Mouse (Mus musculus): ENCODE data around the gene Sgca.
A peak's percentile ranks its signal among the peaks of the same experiment; 100 is the strongest.

Sgca gene

GRCm38 (mm10) chr11:94944295-94944694, 31.8 kb downstream of the Sgca start:
- DNase-seq (ENCODE audit: low spot score in 2 of 2) = no peak

DNA sequence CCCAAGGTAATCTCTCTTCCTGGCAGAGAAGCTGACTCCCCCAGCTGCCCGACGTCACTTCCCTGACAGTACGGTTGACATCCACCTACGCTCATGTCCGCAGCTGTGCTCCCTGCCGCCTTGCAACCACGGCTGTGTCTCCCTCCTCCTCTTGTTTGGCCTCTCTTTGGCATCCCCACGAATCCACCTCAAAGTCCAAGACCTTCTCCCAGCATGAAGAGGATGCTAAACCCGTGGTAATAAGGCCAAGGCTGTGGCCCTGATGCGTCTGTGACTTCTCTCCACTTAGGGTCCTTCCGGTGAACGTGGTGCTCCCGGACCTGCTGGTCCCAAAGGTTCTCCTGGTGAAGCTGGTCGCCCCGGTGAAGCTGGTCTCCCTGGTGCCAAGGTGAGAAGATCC, 33.1 kb downstream of the Sgca start:
- DNase-seq (ENCODE audit: low spot score in 2 of 2) = no peak

DNA sequence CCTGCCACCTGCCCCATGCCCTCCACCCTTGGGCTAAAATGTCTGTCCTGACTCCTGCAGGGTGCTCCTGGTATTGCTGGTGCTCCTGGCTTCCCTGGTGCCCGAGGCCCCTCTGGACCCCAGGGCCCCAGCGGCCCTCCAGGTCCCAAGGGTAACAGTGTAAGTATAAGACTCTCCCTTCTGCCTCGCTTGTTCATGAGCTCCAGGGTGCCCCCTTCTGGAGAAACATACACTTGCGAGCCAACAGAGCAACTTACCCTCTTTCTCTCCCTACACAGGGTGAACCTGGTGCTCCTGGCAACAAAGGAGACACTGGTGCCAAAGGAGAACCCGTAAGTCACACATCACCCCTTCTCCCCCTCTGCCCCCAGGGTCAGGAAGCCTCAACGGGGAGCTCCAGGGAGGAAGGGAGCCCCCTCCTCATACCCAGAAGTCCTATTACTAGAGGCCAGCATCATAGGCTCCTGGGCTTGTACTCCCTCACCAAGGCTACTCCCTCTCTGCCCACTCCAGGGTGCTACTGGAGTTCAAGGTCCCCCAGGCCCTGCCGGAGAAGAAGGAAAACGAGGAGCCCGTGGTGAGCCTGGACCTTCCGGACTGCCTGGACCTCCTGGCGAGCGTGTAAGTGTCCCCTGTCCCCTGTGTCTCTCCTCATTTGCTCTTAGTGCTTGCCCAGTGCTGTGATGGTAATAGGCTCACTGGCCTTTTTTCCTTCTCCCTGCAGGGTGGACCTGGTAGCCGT, 33.7 kb downstream of the Sgca start:
- peak in 1 of 2 experiments; percentile 15 for DNase-seq (ENCODE audit: low spot score in 2 of 2)

DNA sequence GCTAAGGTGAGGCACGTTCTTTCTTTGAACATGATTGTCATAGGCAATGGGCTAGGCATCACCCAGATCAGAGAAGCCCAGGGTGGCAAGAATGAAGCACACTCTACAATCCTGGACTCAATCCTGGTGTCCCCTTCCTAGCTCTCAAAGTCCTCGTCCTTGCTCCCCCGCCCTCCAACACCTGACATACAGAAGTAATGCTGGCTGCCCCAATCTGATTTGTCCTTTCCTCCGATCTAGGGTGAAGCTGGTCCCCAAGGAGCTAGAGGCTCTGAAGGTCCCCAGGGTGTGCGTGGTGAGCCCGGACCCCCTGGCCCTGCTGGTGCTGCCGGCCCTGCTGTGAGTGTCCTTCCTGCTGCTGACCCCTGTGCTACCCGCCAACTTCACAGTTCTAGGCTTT, 34.4 kb downstream of the Sgca start:
- DNase-seq (ENCODE audit: low spot score in 2 of 2) = no peak

DNA sequence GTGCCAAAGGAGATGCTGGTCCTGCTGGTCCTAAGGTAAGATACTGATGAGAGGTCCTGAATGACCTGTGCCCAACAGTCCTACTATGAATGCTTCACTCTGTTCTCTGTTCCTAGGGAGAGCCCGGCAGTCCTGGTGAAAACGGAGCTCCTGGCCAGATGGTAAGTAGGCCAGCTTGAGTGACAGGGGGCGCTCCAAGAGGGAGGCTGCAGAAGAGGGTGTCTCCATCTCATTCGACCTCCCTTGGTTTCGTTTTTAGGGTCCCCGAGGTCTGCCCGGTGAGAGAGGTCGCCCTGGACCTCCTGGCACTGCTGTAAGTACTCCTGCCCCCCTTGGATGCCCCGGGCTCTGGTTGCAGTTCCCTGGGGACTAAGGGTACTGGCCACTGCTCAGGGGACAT, 35.0 kb downstream of the Sgca start:
- no peak for DNase-seq (ENCODE audit: low spot score in 2 of 2)

DNA sequence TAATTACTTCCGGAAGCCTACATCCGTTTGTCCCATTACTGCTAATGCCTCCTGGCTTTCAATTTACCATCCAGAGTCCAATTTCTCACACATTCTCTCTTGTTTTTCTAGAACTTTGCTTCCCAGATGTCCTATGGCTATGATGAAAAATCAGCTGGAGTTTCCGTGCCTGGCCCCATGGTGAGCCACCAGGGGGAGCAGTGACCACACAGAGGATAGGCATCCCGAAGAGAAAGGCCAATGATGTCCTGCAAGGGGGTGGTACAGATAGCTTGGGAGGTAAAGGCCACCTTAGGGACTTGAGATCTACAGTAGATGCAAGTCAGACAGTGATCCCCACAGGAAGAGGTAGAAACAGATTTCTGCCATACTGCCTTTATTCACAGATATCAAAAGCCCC, 36.8 kb downstream of the Sgca start:
- DNase-seq (ENCODE audit: low spot score in 2 of 2) = peak; percentile 17 to 47

GRCm38 (mm10) chr11:94938296-94938695, 37.8 kb downstream of the Sgca start:
- no peak for DNase-seq (ENCODE audit: low spot score in 2 of 2)

DNA sequence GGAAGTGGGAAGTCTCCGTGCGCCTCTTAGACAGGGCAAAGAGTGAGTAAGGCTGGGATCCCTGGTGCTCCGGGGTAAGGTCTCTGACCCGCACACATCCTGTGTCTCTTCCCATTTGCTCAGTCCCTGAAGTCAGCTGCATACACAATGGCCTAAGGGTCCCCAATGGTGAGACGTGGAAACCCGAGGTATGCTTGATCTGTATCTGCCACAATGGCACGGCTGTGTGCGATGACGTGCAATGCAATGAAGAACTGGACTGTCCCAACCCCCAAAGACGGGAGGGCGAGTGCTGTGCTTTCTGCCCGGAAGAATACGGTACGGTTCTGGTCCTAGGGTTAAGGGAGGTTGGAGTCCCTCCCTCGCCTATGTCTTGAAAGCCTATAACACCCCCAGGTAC, 38.3 kb downstream of the Sgca start:
- DNase-seq (ENCODE audit: low spot score in 2 of 2) = no peak

DNA sequence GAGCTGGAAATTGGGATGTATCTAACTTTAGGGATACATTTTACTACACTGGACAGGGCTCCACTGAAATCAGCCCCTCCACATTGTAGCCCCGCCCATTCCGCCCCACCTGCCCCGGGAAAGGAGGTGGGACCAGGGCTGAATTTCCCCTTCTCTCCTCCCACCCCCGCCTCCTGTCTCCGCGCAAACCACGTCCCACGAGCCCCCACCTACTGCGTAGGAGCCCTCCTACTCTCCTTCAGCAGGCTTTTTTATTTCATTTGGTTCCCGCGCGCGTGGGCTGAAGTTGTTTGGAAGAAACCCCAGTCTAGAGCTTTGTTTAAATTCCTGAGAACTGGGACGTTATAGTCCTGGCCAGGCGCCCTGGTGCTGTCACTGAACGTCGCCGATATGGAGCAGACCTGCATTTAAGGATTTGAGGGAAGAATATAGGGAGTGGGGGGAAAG, 38.8 kb downstream of the Sgca start:
- DNase-seq (ENCODE audit: low spot score in 2 of 2) = peak in 1 of 2 experiments; percentile 17

- DNase-seq (ENCODE audit: low spot score in 2 of 2) = peak; percentile 55 to 67
These were observed 39.3 kb downstream of the Sgca start for GRCm38 (mm10) chr11:94936851-94937295.

DNA sequence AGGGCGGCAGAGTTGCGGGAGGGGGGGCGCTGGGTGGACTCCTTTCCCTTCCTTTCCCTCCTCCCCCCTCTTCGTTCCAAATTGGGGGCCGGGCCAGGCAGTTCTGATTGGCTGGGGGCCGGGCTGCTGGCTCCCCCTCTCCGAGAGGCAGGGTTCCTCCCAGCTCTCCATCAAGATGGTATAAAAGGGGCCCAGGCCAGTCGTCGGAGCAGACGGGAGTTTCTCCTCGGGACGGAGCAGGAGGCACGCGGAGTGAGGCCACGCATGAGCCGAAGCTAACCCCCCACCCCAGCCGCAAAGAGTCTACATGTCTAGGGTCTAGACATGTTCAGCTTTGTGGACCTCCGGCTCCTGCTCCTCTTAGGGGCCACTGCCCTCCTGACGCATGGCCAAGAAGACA, 40.1 kb downstream of the Sgca start, which contains the start of gene Col1a1:
Col1a1 (plus strand) TSS at position 180 of the 400 bp plus-strand sequence.
- no peak for DNase-seq (ENCODE audit: low spot score in 2 of 2)

GRCm38 (mm10) chr11:94934526-94934925, 41.6 kb downstream of the Sgca start:
- no peak for DNase-seq (ENCODE audit: low spot score in 2 of 2)

DNA sequence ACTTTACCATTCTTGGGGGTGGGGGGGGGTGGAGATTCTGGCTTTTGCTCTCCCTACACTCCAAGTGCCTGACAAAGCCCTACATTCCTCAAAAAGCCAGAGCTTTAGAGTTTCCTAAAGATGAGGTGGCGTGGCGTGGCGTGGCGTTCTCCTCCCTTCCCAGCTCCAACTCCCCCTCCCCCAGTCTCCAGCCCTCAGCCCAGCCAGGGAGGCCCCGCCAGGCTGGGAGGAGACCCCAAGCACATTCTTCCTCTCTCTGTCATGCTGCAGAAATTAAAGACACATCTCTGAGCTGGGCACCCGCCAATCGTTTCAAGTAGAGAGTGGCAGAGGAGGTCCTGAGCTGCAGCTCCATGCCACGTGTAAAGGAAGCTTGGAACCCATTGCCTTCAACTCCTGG, 42.5 kb downstream of the Sgca start:
- DNase-seq (ENCODE audit: low spot score in 2 of 2) = no peak

DNA sequence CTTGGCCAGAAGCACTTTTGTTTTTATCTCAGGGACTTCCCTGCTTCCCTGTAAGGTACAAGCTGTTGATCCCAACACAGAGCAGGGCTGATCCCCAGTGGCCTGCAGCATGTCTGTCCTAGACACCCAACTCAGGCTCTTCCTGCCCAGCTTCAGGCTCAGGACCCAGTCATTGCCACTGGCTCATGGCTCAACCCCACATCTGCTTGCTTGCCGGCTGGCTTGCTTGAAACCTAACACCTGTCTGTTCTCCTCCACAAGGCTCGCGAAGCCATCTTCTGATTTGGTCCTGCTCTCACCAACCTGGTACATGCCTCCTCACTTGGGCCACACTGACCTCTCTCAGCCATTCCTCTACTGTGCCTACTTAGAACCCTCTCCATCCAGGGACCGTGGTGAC, 46.0 kb downstream of the Sgca start:
- DNase-seq (ENCODE audit: low spot score in 2 of 2) = no peak

DNA sequence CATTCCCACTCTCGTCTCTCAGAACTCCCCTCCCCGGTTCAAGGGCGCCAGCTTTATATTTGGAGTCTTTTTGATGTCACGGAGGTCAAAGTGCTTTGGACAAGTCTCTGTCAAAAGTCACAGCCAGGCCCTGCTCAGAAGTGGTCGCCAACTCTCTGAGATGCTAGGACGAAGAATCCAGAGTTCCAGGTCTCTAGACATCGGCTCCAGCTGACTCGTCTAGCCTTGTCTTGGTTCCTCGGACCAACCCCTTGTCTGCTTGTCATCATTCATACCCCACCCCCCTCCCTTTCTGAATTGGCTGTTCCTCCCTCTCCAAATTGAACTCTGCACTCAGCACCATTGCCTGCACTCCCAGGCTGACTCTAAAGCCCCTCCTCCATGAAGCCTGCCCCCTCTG, 46.5 kb downstream of the Sgca start:
- no peak for DNase-seq (ENCODE audit: low spot score in 2 of 2)

DNA sequence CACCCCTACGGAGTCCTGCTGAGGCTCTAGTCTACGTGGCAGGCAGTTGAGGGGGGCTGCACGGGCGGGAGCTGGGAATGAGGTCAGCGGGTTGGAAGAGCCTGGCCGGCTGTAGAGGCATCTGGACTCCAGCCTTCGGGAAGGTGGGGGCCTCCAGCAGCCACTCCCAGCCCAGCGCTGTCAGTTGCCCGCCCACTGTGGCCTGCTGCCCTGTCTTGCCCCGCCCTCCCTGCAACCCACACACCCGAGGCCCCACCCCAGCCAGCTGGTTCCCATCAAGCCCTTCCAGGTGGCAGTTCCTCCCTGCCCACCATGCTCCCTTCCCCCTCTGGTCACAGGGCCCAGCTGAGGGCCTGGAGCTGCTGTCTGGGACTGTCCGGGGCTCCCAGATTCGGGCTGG, 47.3 kb downstream of the Sgca start:
- peak; percentile 27 to 28 for DNase-seq (ENCODE audit: low spot score in 2 of 2)

GRCm38 (mm10) chr11:94927771-94928291, 48.3 kb downstream of the Sgca start:
- DNase-seq (ENCODE audit: low spot score in 2 of 2) = no peak

GRCm38 (mm10) chr11:94926431-94926830, 49.7 kb downstream of the Sgca start:
- DNase-seq (ENCODE audit: low spot score in 2 of 2) = no peak

DNA sequence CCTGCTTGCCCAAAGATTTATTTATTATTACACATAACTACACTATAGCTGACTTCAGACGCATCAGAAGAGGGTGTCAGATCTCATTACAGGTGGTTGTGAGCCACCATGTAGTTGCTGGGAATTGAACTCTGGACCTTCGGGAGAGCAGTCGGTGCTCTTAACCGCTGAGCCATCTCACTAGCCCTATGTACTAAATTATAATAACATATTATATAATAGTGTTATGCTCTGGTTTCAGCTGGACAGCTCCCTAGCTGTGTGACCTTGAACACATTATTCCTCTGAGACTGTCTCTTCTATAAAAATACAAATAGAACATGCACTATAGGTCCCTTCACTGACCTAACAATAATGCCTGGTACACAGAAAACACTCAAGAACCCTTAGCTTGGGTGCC, 51.1 kb downstream of the Sgca start:
- DNase-seq (ENCODE audit: low spot score in 2 of 2) = no peak

DNA sequence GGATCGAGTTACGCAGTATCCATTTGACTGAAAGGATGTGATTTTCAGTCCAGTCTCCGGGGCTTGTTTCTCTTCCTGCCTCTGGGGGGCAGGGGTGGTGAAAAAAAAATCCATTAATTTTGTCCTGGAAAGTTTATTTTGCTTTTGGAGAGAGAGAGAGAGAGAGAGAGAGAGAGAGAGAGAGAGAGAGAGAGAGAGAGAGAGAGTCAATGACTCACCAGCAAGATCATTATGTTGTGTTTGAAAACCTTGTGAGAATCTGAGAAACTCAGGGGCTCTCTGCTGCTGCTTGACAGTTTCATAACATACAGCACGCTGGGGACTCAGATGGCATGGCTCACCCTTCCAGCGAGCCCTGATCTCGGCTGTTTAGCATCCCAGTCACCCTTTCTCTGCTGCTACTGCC, 55.1 kb downstream of the Sgca start:
- DNase-seq (ENCODE audit: low spot score in 2 of 2) = no peak

DNA sequence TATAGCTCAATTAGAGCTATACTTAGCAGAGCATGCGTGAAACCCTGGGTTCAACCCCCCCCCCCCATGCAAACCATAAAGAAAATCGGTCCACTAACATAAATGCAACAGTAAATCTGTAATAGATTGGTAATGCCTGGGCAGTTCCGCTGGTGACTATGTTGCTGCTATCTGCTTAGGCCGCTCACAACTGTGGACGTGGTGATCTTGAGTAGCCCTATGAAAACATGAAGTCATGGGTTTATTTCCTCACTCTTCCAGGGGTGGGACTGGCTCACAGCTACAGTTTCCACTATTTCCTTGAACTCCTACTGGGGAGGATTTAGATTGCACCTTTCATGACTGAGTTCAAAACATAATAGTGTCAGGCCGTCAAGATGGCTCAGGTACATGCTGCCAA, 58.4 kb downstream of the Sgca start:
- no peak for DNase-seq (ENCODE audit: low spot score in 2 of 2)

- no peak for DNase-seq (ENCODE audit: low spot score in 2 of 2)
These were observed 59.6 kb downstream of the Sgca start for GRCm38 (mm10) chr11:94916477-94916876.

- DNase-seq (ENCODE audit: low spot score in 2 of 2) = no peak
These were observed 60.3 kb downstream of the Sgca start for GRCm38 (mm10) chr11:94915675-94916403.
